8 mouse cellular contexts compared by ENCODE assay signal in the genomic region with DNA sequence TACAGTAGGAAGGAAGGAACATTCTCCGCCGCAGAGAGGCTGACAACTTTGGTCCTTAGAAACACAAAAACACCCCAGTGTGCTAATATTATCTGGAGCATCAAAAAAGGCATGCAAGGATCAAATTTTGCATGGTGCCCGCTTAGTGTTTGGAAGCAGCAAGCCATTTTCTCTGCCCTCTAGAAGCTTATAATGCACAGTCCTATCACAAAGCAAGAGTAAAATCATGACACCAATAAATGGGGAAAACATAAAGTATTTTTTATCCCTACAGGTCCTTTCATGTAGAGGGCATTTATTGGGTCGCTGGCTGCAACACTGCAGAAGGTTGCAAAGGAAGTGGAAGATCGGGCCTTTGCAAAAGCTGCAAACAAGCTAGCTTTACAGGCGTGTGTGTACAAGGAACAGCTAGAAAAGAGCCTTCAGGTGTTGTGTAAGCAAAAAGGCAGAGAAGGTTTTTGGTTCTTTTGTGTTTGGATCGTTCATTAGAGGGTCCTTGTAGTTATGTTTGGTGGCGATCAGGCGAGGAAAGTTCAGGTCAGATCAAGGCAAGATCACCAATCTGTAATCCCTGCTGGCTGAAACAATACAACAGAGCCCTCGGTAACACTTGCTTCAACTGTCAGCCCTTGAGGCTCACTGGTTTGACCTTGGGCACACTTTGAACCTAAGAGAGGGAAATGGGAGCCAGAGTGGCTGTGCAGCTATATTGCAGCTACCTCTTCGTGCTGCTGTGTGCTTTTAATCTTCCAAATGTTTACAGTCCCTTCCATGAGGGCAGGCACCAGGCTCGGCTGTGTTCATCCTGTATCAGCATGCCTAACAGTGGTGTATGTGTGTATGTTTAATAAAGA. TPM values are rescaled to one million over a fixed set of nuclear protein-coding genes. Genes with fewer than 3 reads are reported as not detected.
DNase-seq lines count a peak whose midpoint lies in the region; ATAC-seq lines count a peak whose summit lies in the region.

No protein-coding gene starts in this region.

- H3K4me1 ChIP-seq in forebrain, embryonic 14.5 days (ENCODE audit: control insufficient read depth, insufficient read depth, low read length) = peaks cover 21% of the 10 kb centered on the region
- H3K4me1 ChIP-seq in limb, embryonic 13.5 days = peaks cover 45% of the 10 kb centered on the region

- H3K27ac ChIP-seq in forebrain, embryonic 14.5 days (ENCODE audit: low read depth, low read length) = peak overlapping the region; percentile 97
- H3K27ac ChIP-seq in limb, embryonic 13.5 days = peak overlapping the region; percentile 96

- peak overlapping the region; percentile 93 for H3K9ac ChIP-seq in forebrain, embryonic 14.5 days (ENCODE audit: low read length)
- H3K9ac ChIP-seq in limb, embryonic 13.5 days = peak overlapping the region; percentile 88

- no peaks in the 10 kb centered on the region for H3K27me3 ChIP-seq in forebrain, embryonic 14.5 days (replicated peaks; ENCODE audit: control insufficient read depth, insufficient read depth, low read length)
- no peaks in the 10 kb centered on the region for H3K27me3 ChIP-seq in limb, embryonic 13.5 days

- no peak for ATAC-seq in forebrain, embryonic 14.5 days
- no peak for ATAC-seq in limb, embryonic 13.5 days (ENCODE audit: low FRiP score, low read depth)

- no peaks in the 10 kb centered on the region for H3K9me3 ChIP-seq in forebrain, embryonic 14.5 days (replicated peaks; ENCODE audit: control insufficient read depth, low read length)
- H3K9me3 ChIP-seq in limb, embryonic 13.5 days = no peaks in the 10 kb centered on the region

- peak overlapping the region; percentile 57 for H3K4me2 ChIP-seq in forebrain, embryonic 14.5 days (ENCODE audit: low read length)
- peak overlapping the region; percentile 78 for H3K4me2 ChIP-seq in limb, embryonic 13.5 days (replicated peaks)

- peak overlapping the region; percentile 86 for H3K4me3 ChIP-seq in forebrain, embryonic 14.5 days (ENCODE audit: low read depth, low read length)
- peak overlapping the region; percentile 83 for H3K4me3 ChIP-seq in limb, embryonic 13.5 days

- 6% methylated on average over 12 of the region's 12 CpGs for WGBS in forebrain, embryonic 14.5 days
- WGBS in limb, embryonic 13.5 days = 9% methylated on average over 12 of the region's 12 CpGs

- no peaks in the 10 kb centered on the region for H3K36me3 ChIP-seq in forebrain, embryonic 14.5 days (ENCODE audit: control insufficient read depth, insufficient read depth, low read length)
- H3K36me3 ChIP-seq in limb, embryonic 13.5 days = no peaks in the 10 kb centered on the region

- peak; percentile 28 for DNase-seq in kidney, adult 11 months
- DNase-seq in kidney, postnatal 10 days = no peak
- peak; percentile 50 to 52 for DNase-seq in adrenal gland, postnatal 36 days
- DNase-seq in forebrain, embryonic 14.5 days (ENCODE audit: low spot score) = no peak
- DNase-seq in retina, embryonic 14.5 days (ENCODE audit: low spot score) = peak; percentile 26
- DNase-seq in gastrocnemius, postnatal 10 days = no peak
- no peak for DNase-seq in urinary bladder, adult 2 months (ENCODE audit: low spot score)

RNA-seq across cellular contexts. Expression of a gene that starts 1.0 kb away (rescaled TPM):
- total RNA-seq in adrenal gland, postnatal 36 days (2021) = 10 to 100 TPM; 12.5 to 16.0 TPM
- 13.1 TPM in 2 replicates for polyA plus RNA-seq in forebrain, embryonic 14.5 days (2014; fragmentation: Nextera tagmentation; extraction: Ambion mirVana)
- 9.5 and 10.4 TPM in 2 replicates for polyA plus RNA-seq in limb, embryonic 13.5 days (2015; fragmentation: Nextera tagmentation; extraction: Ambion mirVana)
- total RNA-seq in gastrocnemius, postnatal 10 days (2021) = 1 to 10 TPM; 1.8 to 3.3 TPM
- 14.5 and 14.9 TPM in 2 replicates for polyA plus RNA-seq in urinary bladder, adult 2 months (2012; rRNA removed)

RNA-seq across cellular contexts. Expression of a gene that starts 1.1 kb away (rescaled TPM):
- total RNA-seq in adrenal gland, postnatal 36 days (2021) = 100 to 1,000 TPM in 1 of 2 experiments, 10 to 100 TPM in 1; 36.5 to 140 TPM
- 8.7 and 9.5 TPM in 2 replicates for polyA plus RNA-seq in forebrain, embryonic 14.5 days (2014; fragmentation: Nextera tagmentation; extraction: Ambion mirVana)
- polyA plus RNA-seq in limb, embryonic 13.5 days (2015; fragmentation: Nextera tagmentation; extraction: Ambion mirVana) = 7.9 and 8.6 TPM in 2 replicates
- total RNA-seq in gastrocnemius, postnatal 10 days (2021) = 10 to 100 TPM; 23.6 to 31.1 TPM
- 21.9 and 31.2 TPM in 2 replicates for polyA plus RNA-seq in urinary bladder, adult 2 months (2012; rRNA removed)

Comparison
In these comparisons a context has a peak if more than half of its experiments do, and no peak if none do; other contexts are left out.
1. DNase-seq: peak in kidney, adult 11 months (single experiment), adrenal gland, postnatal 36 days (2 of 2) and retina, embryonic 14.5 days (single experiment); none in kidney, postnatal 10 days (single experiment), forebrain, embryonic 14.5 days (single experiment), gastrocnemius, postnatal 10 days (single experiment) and urinary bladder, adult 2 months (single experiment).